Mouse (Mus musculus) midbrain, embryonic 11.5 days (tissue): ENCODE results near the gene Sobp. TPM values are rescaled to one million over a fixed set of nuclear protein-coding genes. Genes with fewer than 3 reads are reported as not detected.

ENCODE experiments used
- ATAC-seq: fragments of 200-750 bp; cut with Nextera tagmentation; 2 replicates; pipeline ENCODE4 v1.8.0; 2017; ENCODE audit warnings: moderate TSS enrichment, moderate library complexity; ENCODE audit not compliant: low FRiP score
- DNase-seq: peaks from one replicate; pipeline ENCODE4 v3.0.0; 2015; ENCODE audit warnings: low spot score; ENCODE audit errors: missing footprints
- H3K27ac ChIP-seq: fragments of 300-500 bp; sonication (generic); 2 replicates; pipeline ENCODE4 v1.5.1; 2014; ENCODE audit warnings: low read depth, low read length
- H3K27me3 ChIP-seq: fragments of 300-500 bp; sonication (generic); 2 replicates; pipeline ENCODE4 v1.6.1; 2014; ENCODE audit warnings: mild to moderate bottlenecking, low read length, moderate library complexity, mixed read lengths; ENCODE audit not compliant: control insufficient read depth, insufficient read depth
- H3K36me3 ChIP-seq: fragments of 300-500 bp; sonication (generic); 2 replicates; pipeline ENCODE4 v1.6.1; 2014; ENCODE audit warnings: mild to moderate bottlenecking, low read length, moderate library complexity, mixed read lengths; ENCODE audit not compliant: control insufficient read depth, insufficient read depth
- H3K4me1 ChIP-seq: fragments of 300-500 bp; sonication (generic); 2 replicates; pipeline ENCODE4 v1.6.1; 2014; ENCODE audit warnings: low read length; ENCODE audit not compliant: control insufficient read depth, insufficient read depth
- H3K4me2 ChIP-seq: fragments of 300-500 bp; sonication (generic); 2 replicates; pipeline ENCODE4 v1.6.1; 2014; ENCODE audit warnings: mild to moderate bottlenecking, moderate library complexity
- H3K4me3 ChIP-seq: fragments of 300-500 bp; sonication (generic); 2 replicates; pipeline ENCODE4 v1.5.1; 2014; ENCODE audit warnings: low read depth, low read length
- H3K9ac ChIP-seq: fragments of 300-500 bp; sonication (generic); 2 replicates; pipeline ENCODE4 v1.6.1; 2014; ENCODE audit warnings: low read length
- H3K9me3 ChIP-seq: fragments of 300-500 bp; sonication (generic); 2 replicates; pipeline ENCODE4 v1.6.1; 2016; ENCODE audit warnings: low read length; ENCODE audit not compliant: control insufficient read depth
- WGBS: fragments of 180-500 bp; shearing (Covaris S2); extraction: QIAGEN DNeasy Blood & Tissue Kit; methylation state at CpG from one replicate; pipeline ENCODE4 v1.1.7; 2014; 5-methylcytosine and 5-hydroxymethylcytosine counted together
- polyA plus RNA-seq: library from polyadenylated mRNA; unstranded; fragments of >200 nt; fragmentation: Nextera tagmentation; extraction: Ambion mirVana; gene quantifications from 2 replicates; pipeline ENCODE4 v1.2.1, GENCODE M21; 2014

The Sobp gene
- polyA plus RNA-seq, 1 experiment from 2014 or later = 5.8 TPM

DNA sequence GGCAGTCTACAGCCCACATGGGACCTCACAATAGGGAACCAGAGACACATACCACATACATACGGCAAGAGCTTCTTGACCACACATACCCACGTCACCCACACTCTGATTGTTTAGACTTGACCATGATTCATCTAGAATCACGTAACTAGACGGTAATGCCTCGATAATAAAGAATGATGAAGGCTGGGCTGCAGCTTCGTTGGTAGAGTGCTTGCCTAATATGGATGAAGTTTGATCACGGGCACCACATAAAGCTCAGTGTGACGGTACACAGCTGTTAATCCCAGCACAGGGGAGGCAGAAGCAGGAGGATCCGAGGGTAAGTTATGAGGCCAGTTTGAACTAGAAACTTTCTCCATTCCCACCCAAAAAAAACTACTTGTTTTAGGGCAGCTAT is 31.2 kb downstream of the Sobp start:
- no peak overlapping the region for H3K4me2 ChIP-seq
- ATAC-seq (no peak), DNase-seq (no peak)
- no peaks in the 10 kb centered on the region for H3K9me3 ChIP-seq
- H3K27ac ChIP-seq = no peak overlapping the region
- H3K36me3 ChIP-seq = no peaks in the 10 kb centered on the region
- H3K27me3 ChIP-seq = no peaks in the 10 kb centered on the region
- no peak overlapping the region for H3K4me3 ChIP-seq
- WGBS = 91% methylated on average over 9 of the region's 9 CpGs
- no peak overlapping the region for H3K9ac ChIP-seq
- H3K4me1 ChIP-seq = no peaks in the 10 kb centered on the region

DNA sequence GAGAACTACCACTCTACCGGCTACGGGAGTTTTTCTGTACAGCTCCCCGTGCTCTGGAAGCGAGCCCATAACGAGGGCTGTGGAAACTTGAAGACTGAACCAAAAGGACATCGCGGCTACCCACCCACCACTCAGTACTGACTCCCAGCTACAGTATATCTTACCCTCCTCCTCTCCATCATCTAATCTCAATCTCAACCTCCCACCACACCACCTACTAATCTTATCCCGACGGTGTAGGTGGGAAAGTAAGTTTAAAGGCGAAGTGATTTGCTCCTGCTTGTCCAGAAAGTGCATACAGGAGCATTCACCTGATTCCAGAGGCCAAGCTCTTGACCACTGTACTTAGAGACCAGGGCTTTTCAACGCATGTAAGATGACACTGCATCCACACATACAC is 40.3 kb downstream of the Sobp start:
- 92% methylated on average over 11 of the region's 11 CpGs for WGBS

DNA sequence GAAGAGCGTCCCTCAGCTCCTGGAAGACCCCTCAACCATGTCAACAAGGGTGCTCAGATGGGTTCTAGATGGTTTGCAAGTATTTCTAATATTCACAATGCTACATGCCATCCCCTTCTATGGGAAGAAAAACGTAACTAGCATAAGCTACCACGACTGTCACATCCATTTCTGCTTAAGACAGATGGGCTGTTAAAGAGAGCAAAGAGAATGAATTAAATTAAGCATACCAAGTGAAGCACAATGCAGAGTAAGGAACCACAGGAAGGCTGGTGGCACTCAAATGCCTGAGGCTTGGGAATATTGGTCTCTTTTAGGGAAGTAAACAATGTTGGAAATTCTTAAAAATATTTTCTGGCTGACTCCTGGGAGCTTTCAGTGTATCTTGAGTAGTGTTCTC is 45.6 kb downstream of the Sobp start:
- no peak overlapping the region for H3K4me2 ChIP-seq
- no peaks in the 10 kb centered on the region for H3K36me3 ChIP-seq
- 75% methylated on average over 3 of the region's 3 CpGs for WGBS
- H3K27ac ChIP-seq = no peak overlapping the region
- H3K27me3 ChIP-seq = no peaks in the 10 kb centered on the region
- ATAC-seq (no peak), DNase-seq (no peak)
- no peaks in the 10 kb centered on the region for H3K9me3 ChIP-seq
- peaks cover 4% of the 10 kb centered on the region; the same call in 1 of the 2 replicates for H3K4me1 ChIP-seq
- no peak overlapping the region for H3K9ac ChIP-seq
- no peak overlapping the region for H3K4me3 ChIP-seq

More for the DNA sequence above, 40.3 kb downstream of the Sobp start:
- ATAC-seq (no peak), DNase-seq (no peak)
- Histone ChIP-seq H3K9ac (no peak overlapping the region), H3K4me2 (no peak overlapping the region), H3K27ac (no peak overlapping the region), H3K9me3 (no peaks in the 10 kb centered on the region), H3K4me3 (no peak overlapping the region), H3K36me3 (no peaks in the 10 kb centered on the region), H3K4me1 (no peaks in the 10 kb centered on the region), H3K27me3 (no peaks in the 10 kb centered on the region)

DNA sequence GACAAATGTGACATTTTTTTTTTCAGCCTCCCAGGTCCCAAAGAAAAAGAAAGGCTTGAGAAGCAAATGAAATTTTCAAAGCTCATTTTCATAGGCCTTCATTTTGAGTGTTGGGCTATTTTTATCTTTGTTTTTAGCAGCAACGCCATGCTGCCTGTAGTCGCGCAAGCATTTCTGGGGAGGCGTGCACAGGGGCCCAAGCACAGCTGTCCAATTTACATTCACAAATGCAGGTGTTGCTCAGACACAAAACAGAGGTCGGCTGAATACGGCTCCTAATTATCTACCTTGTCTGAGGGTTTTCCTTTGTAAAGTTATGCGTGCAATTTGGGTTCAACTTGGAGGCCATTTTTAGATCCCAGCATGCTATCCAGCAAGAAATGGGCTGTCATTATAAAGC is 49.8 kb downstream of the Sobp start:
- no peaks in the 10 kb centered on the region for H3K36me3 ChIP-seq
- 86% methylated on average over 7 of the region's 7 CpGs for WGBS
- H3K4me2 ChIP-seq = no peak overlapping the region
- ATAC-seq (no peak), DNase-seq (no peak)
- H3K4me3 ChIP-seq = no peak overlapping the region
- no peak overlapping the region for H3K27ac ChIP-seq
- no peaks in the 10 kb centered on the region for H3K9me3 ChIP-seq
- H3K27me3 ChIP-seq = no peaks in the 10 kb centered on the region
- no peak overlapping the region for H3K9ac ChIP-seq
- peaks cover 7% of the 10 kb centered on the region for H3K4me1 ChIP-seq

DNA sequence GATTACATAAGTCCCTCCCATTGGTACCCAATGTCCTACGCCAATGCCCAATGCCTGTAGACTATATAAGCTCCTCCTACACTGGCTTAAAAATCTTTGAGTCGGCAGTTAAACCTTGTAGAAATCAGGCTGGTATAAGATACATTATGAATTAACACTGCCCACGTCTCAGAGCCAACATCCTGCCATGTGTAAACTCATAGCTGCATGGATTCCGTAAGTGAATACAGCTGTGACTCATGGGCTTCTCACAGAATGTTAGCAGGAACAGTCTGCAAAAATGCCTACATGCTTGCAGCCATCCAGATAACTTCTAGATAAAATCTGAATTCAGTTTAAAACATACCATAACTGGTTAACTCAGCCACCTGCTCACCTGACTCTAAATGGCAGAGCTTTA is 50.2 kb downstream of the Sobp start:
- no peaks in the 10 kb centered on the region for H3K9me3 ChIP-seq
- H3K9ac ChIP-seq = no peak overlapping the region
- H3K4me1 ChIP-seq = peaks cover 7% of the 10 kb centered on the region
- WGBS = 89% methylated on average over 4 of the region's 4 CpGs
- H3K27ac ChIP-seq = no peak overlapping the region
- no peak overlapping the region for H3K4me3 ChIP-seq
- no peaks in the 10 kb centered on the region for H3K27me3 ChIP-seq
- no peaks in the 10 kb centered on the region for H3K36me3 ChIP-seq
- ATAC-seq = no peak
- DNase-seq = no peak
- H3K4me2 ChIP-seq = no peak overlapping the region

DNA sequence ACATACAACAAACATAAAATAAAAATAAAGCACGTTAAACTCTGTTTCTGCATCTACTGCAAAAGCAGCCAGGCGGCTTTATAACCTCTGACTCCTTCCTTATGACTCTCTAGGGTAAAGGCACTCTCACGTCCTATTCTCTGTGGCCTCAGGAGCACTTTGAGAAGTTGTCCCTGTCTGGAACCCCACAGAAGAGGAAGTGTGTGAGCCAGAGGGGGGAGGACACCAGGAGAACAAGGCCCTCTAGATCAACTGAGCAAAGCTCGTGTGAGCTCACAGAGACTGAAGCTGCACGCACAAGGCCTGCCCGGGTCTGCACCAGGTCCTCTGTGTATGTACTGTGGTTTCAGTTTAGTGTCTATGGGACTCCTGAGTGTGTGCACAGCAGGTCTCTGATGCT is 50.9 kb downstream of the Sobp start:
- H3K27ac ChIP-seq = no peak overlapping the region
- no peaks in the 10 kb centered on the region for H3K27me3 ChIP-seq
- peaks cover 7% of the 10 kb centered on the region for H3K4me1 ChIP-seq
- 87% methylated on average over 6 of the region's 6 CpGs for WGBS
- no peak for ATAC-seq
- H3K4me2 ChIP-seq = no peak overlapping the region
- H3K9me3 ChIP-seq = no peaks in the 10 kb centered on the region
- no peak for DNase-seq
- H3K36me3 ChIP-seq = no peaks in the 10 kb centered on the region
- H3K4me3 ChIP-seq = no peak overlapping the region
- H3K9ac ChIP-seq = no peak overlapping the region

DNA sequence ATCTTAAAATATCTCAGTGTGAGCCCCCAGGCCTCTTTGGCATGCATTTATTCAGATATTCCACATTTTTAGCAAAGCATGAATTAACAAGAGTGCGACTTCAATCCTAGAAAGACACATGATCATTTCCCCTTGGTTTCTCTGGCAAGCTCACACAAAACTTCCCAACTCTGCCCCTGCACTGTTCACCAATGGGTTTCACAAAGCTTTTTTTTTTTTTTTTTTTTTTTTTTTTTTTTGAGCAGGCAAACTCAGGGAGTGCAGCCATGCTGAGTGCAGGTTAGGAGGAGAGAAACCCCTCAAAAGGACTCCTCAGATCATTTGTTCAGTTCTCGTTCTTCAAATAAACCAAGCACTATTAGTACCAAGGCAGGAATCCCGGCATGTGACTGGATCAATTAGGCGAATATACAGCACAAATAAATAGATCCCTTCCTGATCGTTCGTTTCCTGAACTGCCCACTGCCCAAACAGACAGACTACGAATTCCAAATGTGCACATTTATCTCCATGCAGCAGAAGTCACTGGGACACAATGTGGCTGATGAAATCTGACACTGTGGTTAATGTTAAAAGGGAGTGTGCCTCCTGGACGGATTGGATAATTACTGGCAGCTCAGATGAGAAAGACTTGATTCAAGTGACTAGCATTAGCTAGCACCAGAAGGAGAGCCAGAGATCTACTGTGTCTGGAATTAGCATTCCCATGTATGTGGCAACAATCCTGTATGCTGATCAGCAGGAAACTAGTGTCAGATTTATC is 53.5 kb downstream of the Sobp start:
- DNase-seq (no peak), ATAC-seq (no peak)
- Histone ChIP-seq H3K4me1 (peaks cover 7% of the 10 kb centered on the region), H3K36me3 (no peaks in the 10 kb centered on the region), H3K9me3 (no peaks in the 10 kb centered on the region), H3K27me3 (no peaks in the 10 kb centered on the region), H3K4me3 (no peak overlapping the region), H3K9ac (no peak overlapping the region), H3K4me2 (no peak overlapping the region), H3K27ac (no peak overlapping the region)
- WGBS = 48% methylated on average over 8 of the region's 8 CpGs

DNA sequence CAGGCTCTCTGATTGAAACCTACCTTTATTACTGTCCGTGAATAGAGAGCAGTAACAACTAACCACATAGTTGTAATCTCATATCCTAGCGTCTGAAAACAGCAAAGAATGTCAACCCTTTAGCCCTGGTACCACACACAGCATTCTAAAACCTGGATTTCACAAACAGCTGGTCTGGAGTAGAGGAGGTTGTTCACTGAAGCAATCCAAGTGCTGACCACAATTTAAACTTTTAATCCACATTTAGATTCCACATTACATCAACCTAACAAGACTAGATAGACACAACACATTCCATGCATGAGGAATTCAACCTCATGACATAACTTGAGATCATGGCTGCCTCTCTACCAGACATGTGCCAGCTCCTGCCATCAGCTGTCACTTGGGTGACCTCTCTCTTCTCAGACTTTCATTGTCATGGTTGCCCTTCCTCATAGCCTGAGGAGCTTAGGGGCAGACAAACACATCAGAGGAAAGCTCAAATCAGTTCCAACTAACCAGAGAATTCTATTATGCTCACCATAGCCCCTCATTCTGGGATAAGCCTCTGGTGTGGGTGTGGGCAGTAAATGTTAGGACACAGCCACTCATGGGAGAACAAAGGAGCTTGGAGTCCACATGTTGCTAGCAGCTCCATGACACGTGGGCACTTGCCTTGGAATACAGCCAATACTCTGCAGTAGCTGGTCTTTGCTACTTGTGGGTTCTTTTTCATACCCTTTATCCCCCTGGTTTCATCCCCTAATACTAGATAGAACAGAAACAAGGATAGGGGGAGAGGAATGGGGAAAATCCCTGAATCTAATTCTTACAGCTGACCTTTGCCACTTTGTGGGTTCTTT is 58.0 kb downstream of the Sobp start:
- WGBS = 88% methylated on average over 3 of the region's 3 CpGs
- Histone ChIP-seq H3K4me3 (no peak overlapping the region), H3K36me3 (no peaks in the 10 kb centered on the region), H3K9me3 (no peaks in the 10 kb centered on the region), H3K9ac (no peak overlapping the region), H3K27me3 (no peaks in the 10 kb centered on the region), H3K4me2 (no peak overlapping the region), H3K27ac (no peak overlapping the region), H3K4me1 (peaks cover 14% of the 10 kb centered on the region)
- DNase-seq = no peak
- no peak for ATAC-seq

DNA sequence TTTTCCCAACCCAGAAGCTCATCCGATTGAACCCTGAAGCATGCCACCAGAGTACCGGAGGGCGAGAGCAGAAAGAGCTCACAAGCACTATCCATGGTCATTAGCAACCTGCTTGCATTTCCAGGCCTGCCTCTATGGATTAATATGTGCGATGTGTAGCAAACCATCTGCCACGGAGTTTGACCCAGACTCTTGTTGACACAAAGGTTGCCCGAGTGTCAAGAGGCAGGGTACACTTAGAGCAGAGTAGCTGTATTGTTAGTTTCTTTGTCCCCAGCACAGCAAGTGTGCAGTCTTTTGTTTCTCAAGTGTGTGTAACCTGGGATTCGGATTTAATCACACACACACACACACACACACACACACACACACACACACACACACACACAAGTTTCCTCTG is 62.0 kb downstream of the Sobp start:
- H3K27ac ChIP-seq = peak overlapping the region; percentile 53; the same call in 1 of the 2 replicates
- ATAC-seq (peak; percentile 87), DNase-seq (peak; percentile 89)
- peaks cover 12% of the 10 kb centered on the region for H3K4me1 ChIP-seq
- no peaks in the 10 kb centered on the region for H3K27me3 ChIP-seq
- WGBS = 43% methylated on average over 7 of the region's 7 CpGs
- H3K36me3 ChIP-seq = no peaks in the 10 kb centered on the region
- no peaks in the 10 kb centered on the region for H3K9me3 ChIP-seq
- no peak overlapping the region for H3K9ac ChIP-seq
- H3K4me2 ChIP-seq = no peak overlapping the region
- H3K4me3 ChIP-seq = no peak overlapping the region
